Mouse (Mus musculus): ENCODE measurements at regions not wholly inside any gene's neighbourhood (a gene's known extent, or its start where the extent isn't known, plus 50 kb on each side); places are given as distances from the start of the nearest gene placed in this dataset.

DNA sequence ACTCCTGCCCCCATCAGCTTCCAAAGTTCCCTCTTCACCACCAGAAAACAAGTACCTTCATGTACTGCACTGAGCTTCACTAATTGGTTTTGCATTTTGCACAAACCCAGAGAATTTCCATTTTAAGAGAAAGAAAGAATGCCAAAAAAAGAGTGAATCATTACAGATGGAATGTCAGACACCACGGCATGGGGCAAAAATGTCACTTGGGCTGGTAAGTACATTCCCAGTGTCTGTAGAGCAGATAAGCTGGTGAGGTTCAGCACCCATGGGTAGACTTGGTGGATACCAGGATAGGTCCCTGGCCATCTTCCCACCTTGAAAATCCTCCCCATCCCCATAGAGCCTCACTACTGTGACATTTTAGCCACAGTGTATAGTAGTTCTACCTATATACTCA lies 113.8 kb downstream of the Lmo4 start:
- no peak for TF ChIP-seq POLR2A (IDR thresholded peaks at IDR 0.05; ENCODE audit: borderline replicate concordance, extremely low read depth, low read depth, low read length)
- no peak for TF ChIP-seq CTCF (IDR thresholded peaks at IDR 0.05; ENCODE audit: insufficient read depth, low read length)
